In genomic region chr12:13504771-13505444, GRCm38 (mm10) we compare ENCODE assay signal across 20 mouse cellular contexts.
A peak's percentile ranks its signal among the peaks of the same experiment; 100 is the strongest.
DNase-seq lines count a peak whose midpoint lies in the region; ATAC-seq lines count a peak whose summit lies in the region.
"Had no signal": no experiment of that assay in that cellular context is flagged by ENCODE, and none has a peak within 500 bp of the region (broad histone marks: within the 10 kb centered on the region; RNA-seq: fewer than 3 reads in every experiment).

No protein-coding gene starts in this region.

- H3K4me3 ChIP-seq in forebrain, embryonic 15.5 days: no peak overlapping the region
- H3K4me3 ChIP-seq in forebrain, embryonic 10.5 days: no peak overlapping the region
- H3K4me3 ChIP-seq: embryonic facial prominence, embryonic 13.5 days; heart, embryonic 10.5 days; kidney, embryonic 15.5 days had no signal

- H3K36me3 ChIP-seq in forebrain, embryonic 15.5 days: no peaks in the 10 kb centered on the region
- H3K36me3 ChIP-seq in forebrain, embryonic 10.5 days (replicated peaks): no peaks in the 10 kb centered on the region
- H3K36me3 ChIP-seq: embryonic facial prominence, embryonic 13.5 days; heart, embryonic 10.5 days; kidney, embryonic 15.5 days had no signal

- 0 out of 2 replicates have a peak, but pooled peaks have one; percentile 27 for ATAC-seq in forebrain, embryonic 15.5 days (replicated peaks)
- ATAC-seq: CD4-positive, CD25-positive, alpha-beta regulatory T cell, adult 4 months; forebrain, embryonic 14.5 days; intestine, embryonic 16.5 days had no signal

- no peaks in the 10 kb centered on the region for H3K27me3 ChIP-seq in forebrain, embryonic 15.5 days
- no peaks in the 10 kb centered on the region for H3K27me3 ChIP-seq in forebrain, embryonic 10.5 days (ENCODE audit: poor library complexity, severe bottlenecking)
- H3K27me3 ChIP-seq: embryonic facial prominence, embryonic 13.5 days; kidney, embryonic 15.5 days had no signal

- no peak for DNase-seq in forebrain, embryonic 10.5 days (ENCODE audit: extremely low spot score, low spot score)
- DNase-seq in Muller cell, postnatal 12 days (ENCODE audit: inconsistent ontology term): peak; percentile 30
- DNase-seq in adipocyte (ENCODE audit: low spot score): peak; percentile 47
- DNase-seq in cerebellum, postnatal 10 days: peak; percentile 41 to 59
- DNase-seq in B cell, adult 2 months: no peak
- no peak for DNase-seq in urinary bladder, postnatal 25 days (ENCODE audit: low spot score)
- DNase-seq: adrenal gland, postnatal 14 days; gastrocnemius, postnatal 36 days; heart, adult 18-20 months; heart, postnatal 10 days; kidney, adult 2 months had no signal

- H3K4me1 ChIP-seq in forebrain, embryonic 15.5 days: peaks cover 6% of the 10 kb centered on the region; the same call in 1 of the 2 replicates
- H3K4me1 ChIP-seq in forebrain, embryonic 10.5 days: peaks cover 6% of the 10 kb centered on the region
- H3K4me1 ChIP-seq: embryonic facial prominence, embryonic 13.5 days; heart, embryonic 10.5 days; kidney, embryonic 15.5 days had no signal

- no peak overlapping the region for H3K4me2 ChIP-seq in forebrain, embryonic 15.5 days (replicated peaks)
- H3K4me2 ChIP-seq: embryonic facial prominence, embryonic 13.5 days; hindbrain, embryonic 14.5 days; kidney, embryonic 15.5 days had no signal

- no peaks in the 10 kb centered on the region for H3K9me3 ChIP-seq in forebrain, embryonic 15.5 days
- H3K9me3 ChIP-seq in forebrain, embryonic 10.5 days: no peaks in the 10 kb centered on the region
- H3K9me3 ChIP-seq: embryonic facial prominence, embryonic 13.5 days; G1E; heart, embryonic 10.5 days; kidney, embryonic 15.5 days had no signal

- WGBS in forebrain, embryonic 15.5 days: 73% methylated on average over 5 of the region's 5 CpGs
- 75% methylated on average over 5 of the region's 5 CpGs for WGBS in forebrain, embryonic 10.5 days

- H3K27ac ChIP-seq in forebrain, embryonic 15.5 days (replicated peaks): no peak overlapping the region
- H3K27ac ChIP-seq in forebrain, embryonic 10.5 days: no peak overlapping the region
- H3K27ac ChIP-seq: embryonic facial prominence, embryonic 13.5 days; heart, embryonic 10.5 days; hindbrain, embryonic 14.5 days; kidney, embryonic 15.5 days had no signal

- no peak overlapping the region for H3K9ac ChIP-seq in forebrain, embryonic 15.5 days (replicated peaks)
- H3K9ac ChIP-seq: embryonic facial prominence, embryonic 13.5 days; hindbrain, embryonic 14.5 days; kidney, embryonic 15.5 days had no signal

Comparison
In these comparisons a context has a peak if more than half of its experiments do, and no peak if none do; other contexts are left out.
1. DNase-seq: peak in Muller cell, postnatal 12 days (single experiment), adipocyte (single experiment) and cerebellum, postnatal 10 days (2 of 2); none in forebrain, embryonic 10.5 days (single experiment), B cell, adult 2 months (0 of 2) and urinary bladder, postnatal 25 days (single experiment).